In genomic region chr7:145219420-145219831, GRCm38 (mm10) we compare ENCODE assay signal across 21 mouse cellular contexts. TPM values are rescaled to one million over a fixed set of nuclear protein-coding genes. Genes with fewer than 3 reads are reported as not detected.
DNase-seq lines count a peak whose midpoint lies in the region; ATAC-seq and TF ChIP-seq lines count a peak whose summit lies in the region.
"Had no signal": no experiment of that assay in that cellular context is flagged by ENCODE, and none has a peak within 500 bp of the region (broad histone marks: within the 10 kb centered on the region; RNA-seq: fewer than 3 reads in every experiment).

No protein-coding gene starts in this region.

- H3K27me3 ChIP-seq in forebrain, postnatal 0 days (ENCODE audit: insufficient read depth, low read length), result no peaks in the 10 kb centered on the region
- H3K27me3 ChIP-seq in forebrain, embryonic 14.5 days (replicated peaks; ENCODE audit: control insufficient read depth, insufficient read depth, low read length), result no peaks in the 10 kb centered on the region
- H3K27me3 ChIP-seq in hindbrain, postnatal 0 days (ENCODE audit: insufficient read depth, low read length), result no peaks in the 10 kb centered on the region
- no peaks in the 10 kb centered on the region for H3K27me3 ChIP-seq in hindbrain, embryonic 11.5 days (ENCODE audit: control insufficient read depth, insufficient read depth, low read length)
- no peaks in the 10 kb centered on the region for H3K27me3 ChIP-seq in limb, embryonic 15.5 days
- no peaks in the 10 kb centered on the region for H3K27me3 ChIP-seq in limb, embryonic 10.5 days (ENCODE audit: low read depth, poor library complexity, severe bottlenecking)
- H3K27me3 ChIP-seq: intestine, embryonic 15.5 days; neural tube, embryonic 13.5 days had no signal

- H3K4me3 ChIP-seq in forebrain, postnatal 0 days (ENCODE audit: low read depth, low read length), result no peak overlapping the region
- no peak overlapping the region for H3K4me3 ChIP-seq in forebrain, embryonic 14.5 days (ENCODE audit: low read depth, low read length)
- H3K4me3 ChIP-seq in hindbrain, postnatal 0 days (ENCODE audit: low read length), result no peak overlapping the region
- H3K4me3 ChIP-seq in hindbrain, embryonic 11.5 days (ENCODE audit: low read depth, low read length), result no peak overlapping the region
- no peak overlapping the region for H3K4me3 ChIP-seq in limb, embryonic 15.5 days
- no peak overlapping the region for H3K4me3 ChIP-seq in limb, embryonic 10.5 days
- H3K4me3 ChIP-seq: heart, adult 2 months; intestine, embryonic 15.5 days; neural tube, embryonic 13.5 days had no signal

- TF ChIP-seq POLR2A in brain, embryonic 14.5 days (IDR thresholded peaks at IDR 0.05; ENCODE audit: borderline replicate concordance, extremely low read depth, insufficient read depth, insufficient read length, poor library complexity, severe bottlenecking), result no peak

- no peaks in the 10 kb centered on the region for H3K36me3 ChIP-seq in forebrain, postnatal 0 days (ENCODE audit: insufficient read depth)
- no peaks in the 10 kb centered on the region for H3K36me3 ChIP-seq in forebrain, embryonic 14.5 days (ENCODE audit: control insufficient read depth, insufficient read depth, low read length)
- H3K36me3 ChIP-seq in hindbrain, postnatal 0 days (ENCODE audit: insufficient read depth, low read length), result no peaks in the 10 kb centered on the region
- H3K36me3 ChIP-seq in hindbrain, embryonic 11.5 days (ENCODE audit: control insufficient read depth, insufficient read depth, low read length), result no peaks in the 10 kb centered on the region
- no peaks in the 10 kb centered on the region for H3K36me3 ChIP-seq in limb, embryonic 15.5 days
- no peaks in the 10 kb centered on the region for H3K36me3 ChIP-seq in limb, embryonic 10.5 days
- H3K36me3 ChIP-seq: G1E; intestine, embryonic 15.5 days; neural tube, embryonic 13.5 days had no signal

- DNase-seq in forebrain, postnatal 0 days, result peak; percentile 39
- DNase-seq in forebrain, embryonic 14.5 days (ENCODE audit: low spot score), result no peak
- DNase-seq in hindbrain, postnatal 0 days (ENCODE audit: low spot score), result peak; percentile 64
- no peak for DNase-seq in hindbrain, embryonic 11.5 days (ENCODE audit: low spot score)
- no peak for DNase-seq in limb, embryonic 10.5 days (ENCODE audit: low spot score)
- DNase-seq in brain, embryonic 14.5 days (ENCODE audit: low read depth), result peak; percentile 28
- DNase-seq in thymus, postnatal 25 days, result no peak
- DNase-seq: adrenal gland, adult 2 months; cerebellum, adult 11-12 months; heart, adult 2 months; layer of hippocampus, adult 9-11 months; lung, embryonic 14.5 days had no signal

- no peak overlapping the region for H3K27ac ChIP-seq in forebrain, postnatal 0 days (ENCODE audit: low read depth, low read length)
- no peak overlapping the region for H3K27ac ChIP-seq in forebrain, embryonic 14.5 days (ENCODE audit: low read depth, low read length)
- H3K27ac ChIP-seq in hindbrain, postnatal 0 days, result no peak overlapping the region
- H3K27ac ChIP-seq in hindbrain, embryonic 11.5 days (ENCODE audit: low read depth, low read length), result no peak overlapping the region
- peak overlapping the region; percentile 59; the same call in 1 of the 2 replicates for H3K27ac ChIP-seq in limb, embryonic 15.5 days
- H3K27ac ChIP-seq in limb, embryonic 10.5 days, result no peak overlapping the region
- H3K27ac ChIP-seq: heart, adult 2 months; intestine, embryonic 15.5 days; neural tube, embryonic 13.5 days had no signal

- H3K9ac ChIP-seq in forebrain, postnatal 0 days, result no peak overlapping the region
- no peak overlapping the region for H3K9ac ChIP-seq in forebrain, embryonic 14.5 days (ENCODE audit: low read length)
- no peak overlapping the region for H3K9ac ChIP-seq in hindbrain, postnatal 0 days (replicated peaks; ENCODE audit: low read length)
- no peak overlapping the region for H3K9ac ChIP-seq in hindbrain, embryonic 11.5 days (ENCODE audit: low read depth, low read length)
- no peak overlapping the region for H3K9ac ChIP-seq in limb, embryonic 15.5 days
- H3K9ac ChIP-seq: intestine, embryonic 15.5 days; lung, embryonic 14.5 days; neural tube, embryonic 13.5 days had no signal

- no peak for TF ChIP-seq CTCF in forebrain, postnatal 0 days (IDR thresholded peaks at IDR 0.05; ENCODE audit: low read depth)
- no peak for TF ChIP-seq CTCF in hindbrain, postnatal 0 days (IDR thresholded peaks at IDR 0.05; ENCODE audit: low read depth)
- TF ChIP-seq CTCF in brain, embryonic 14.5 days (IDR thresholded peaks at IDR 0.05; ENCODE audit: borderline replicate concordance, extremely low read depth, insufficient read depth, insufficient read length), result no peak

- peak; percentile 73 for ATAC-seq in forebrain, postnatal 0 days
- no peak for ATAC-seq in forebrain, embryonic 14.5 days
- ATAC-seq in hindbrain, postnatal 0 days, result peak; percentile 78; the same call in 1 of the 2 replicates
- ATAC-seq in hindbrain, embryonic 11.5 days (ENCODE audit: low FRiP score), result no peak
- no peak for ATAC-seq in limb, embryonic 15.5 days (ENCODE audit: insufficient number of reproducible peaks, low FRiP score, low TSS enrichment, low read depth)
- ATAC-seq: intestine, embryonic 15.5 days had no signal

- H3K4me1 ChIP-seq in forebrain, postnatal 0 days (ENCODE audit: insufficient read depth), result no peaks in the 10 kb centered on the region
- H3K4me1 ChIP-seq in forebrain, embryonic 14.5 days (ENCODE audit: control insufficient read depth, insufficient read depth, low read length), result no peaks in the 10 kb centered on the region
- no peaks in the 10 kb centered on the region for H3K4me1 ChIP-seq in hindbrain, postnatal 0 days (ENCODE audit: insufficient read depth, low read length)
- no peaks in the 10 kb centered on the region for H3K4me1 ChIP-seq in hindbrain, embryonic 11.5 days (replicated peaks; ENCODE audit: control insufficient read depth, insufficient read depth, low read length)
- H3K4me1 ChIP-seq in limb, embryonic 15.5 days, result peaks cover 40% of the 10 kb centered on the region
- peaks cover 29% of the 10 kb centered on the region for H3K4me1 ChIP-seq in limb, embryonic 10.5 days

- 55% methylated on average over 9 of the region's 9 CpGs for WGBS in forebrain, postnatal 0 days
- 89% methylated on average over 9 of the region's 9 CpGs for WGBS in forebrain, embryonic 14.5 days
- WGBS in hindbrain, postnatal 0 days, result 48% methylated on average over 9 of the region's 9 CpGs
- WGBS in hindbrain, embryonic 11.5 days, result 88% methylated on average over 9 of the region's 9 CpGs
- 79% methylated on average over 9 of the region's 9 CpGs for WGBS in limb, embryonic 15.5 days
- 89% methylated on average over 9 of the region's 9 CpGs for WGBS in limb, embryonic 10.5 days

- no peak overlapping the region for H3K4me2 ChIP-seq in forebrain, postnatal 0 days (ENCODE audit: low read depth)
- no peak overlapping the region for H3K4me2 ChIP-seq in forebrain, embryonic 14.5 days (ENCODE audit: low read length)
- H3K4me2 ChIP-seq in hindbrain, postnatal 0 days (ENCODE audit: low read depth, low read length), result no peak overlapping the region
- no peak overlapping the region for H3K4me2 ChIP-seq in hindbrain, embryonic 11.5 days (replicated peaks; ENCODE audit: low read depth, low read length)
- no peak overlapping the region for H3K4me2 ChIP-seq in limb, embryonic 15.5 days
- H3K4me2 ChIP-seq: intestine, embryonic 15.5 days; liver, embryonic 11.5 days; lung, embryonic 14.5 days; neural tube, embryonic 13.5 days had no signal

- no peaks in the 10 kb centered on the region for H3K9me3 ChIP-seq in forebrain, postnatal 0 days (ENCODE audit: low read length)
- H3K9me3 ChIP-seq in forebrain, embryonic 14.5 days (replicated peaks; ENCODE audit: control insufficient read depth, low read length), result no peaks in the 10 kb centered on the region
- no peaks in the 10 kb centered on the region for H3K9me3 ChIP-seq in hindbrain, postnatal 0 days (ENCODE audit: low read length)
- no peaks in the 10 kb centered on the region for H3K9me3 ChIP-seq in hindbrain, embryonic 11.5 days (ENCODE audit: control insufficient read depth, low read length)
- H3K9me3 ChIP-seq in limb, embryonic 15.5 days, result no peaks in the 10 kb centered on the region
- no peaks in the 10 kb centered on the region for H3K9me3 ChIP-seq in limb, embryonic 10.5 days (replicated peaks)
- H3K9me3 ChIP-seq: G1E; intestine, embryonic 15.5 days; neural tube, embryonic 13.5 days had no signal

RNA-seq across cellular contexts. Expression of gene 1810010D01Rik, which starts 11.5 kb away (rescaled TPM):
- 0.31 and 1.00 TPM in 2 replicates for total RNA-seq in forebrain, postnatal 0 days (2014; rRNA removed)
- 0.25 TPM in 1 of 2 replicates, not detected in the other for polyA plus RNA-seq in forebrain, postnatal 0 days (2015; fragmentation: Nextera tagmentation; extraction: Ambion mirVana)
- not detected in 2 replicates for polyA plus RNA-seq in forebrain, embryonic 14.5 days (2014; fragmentation: Nextera tagmentation; extraction: Ambion mirVana)
- 1.6 TPM in 1 of 2 replicates, not detected in the other for total RNA-seq in hindbrain, postnatal 0 days (2014; rRNA removed)
- 0.20 TPM in 1 of 2 replicates, not detected in the other for polyA plus RNA-seq in hindbrain, postnatal 0 days (2015; fragmentation: Nextera tagmentation; extraction: Ambion mirVana)
- polyA plus RNA-seq in hindbrain, embryonic 11.5 days (2014; fragmentation: Nextera tagmentation; extraction: Ambion mirVana), result 0.97 TPM in 1 of 2 replicates, not detected in the other
- 0.48 and 0.82 TPM in 2 replicates for polyA plus RNA-seq in limb, embryonic 15.5 days (2015; fragmentation: Nextera tagmentation; extraction: Ambion mirVana)
- polyA plus RNA-seq in limb, embryonic 10.5 days (2016; fragmentation: Nextera tagmentation; extraction: Ambion mirVana), result 0.33 TPM in 1 of 2 replicates, not detected in the other
- 1.2 and 1.6 TPM in 2 replicates for polyA plus RNA-seq in brain, embryonic 14.5 days (2012; rRNA removed)
- total RNA-seq: G1E; heart, adult 2 months; left cerebral cortex, postnatal 14 days; megakaryocyte progenitor cell, adult 5-6 weeks had no signal
- polyA plus RNA-seq: embryonic facial prominence, embryonic 14.5 days; G1E; heart, postnatal 0 days; neural tube, embryonic 13.5 days had no signal

Comparison
In these comparisons a context has a peak if more than half of its experiments do, and no peak if none do; other contexts are left out.
1. ATAC-seq: peak in forebrain, postnatal 0 days (single experiment) and hindbrain, postnatal 0 days (single experiment); none in forebrain, embryonic 14.5 days (single experiment), hindbrain, embryonic 11.5 days (single experiment) and limb, embryonic 15.5 days (single experiment).
2. DNase-seq: peak in forebrain, postnatal 0 days (single experiment), hindbrain, postnatal 0 days (single experiment) and brain, embryonic 14.5 days (single experiment); none in forebrain, embryonic 14.5 days (single experiment), hindbrain, embryonic 11.5 days (single experiment), limb, embryonic 10.5 days (single experiment) and thymus, postnatal 25 days (single experiment).